Mouse (Mus musculus) heart, postnatal 36 days (tissue): ENCODE measurements around the gene Zfp846. TPM values are rescaled to one million over a fixed set of nuclear protein-coding genes. Genes with fewer than 3 reads are reported as not detected.
"Not testable (repeated sequence)": the region's sequence is repeated elsewhere in the genome, so short reads cannot be mapped to it uniquely, and the experiment has no call there.

ENCODE experiments used
- DNase-seq, 2 experiments: peaks; one replicate each; pipeline ENCODE4 v3.0.0; 2021 to 2022
- intact Hi-C: fragments of 180-260 bp; cut with DNase I; formaldehyde crosslinking; loops from one replicate; pipeline ENCODE4 v1.15.1; 2025
- total RNA-seq, 2 experiments: library from RNA; stranded (reverse); gene quantifications; 2 replicates each; pipeline ENCODE4 v1.2.3; 2021

Gene Zfp846
- total RNA-seq, 2 experiments from 2014 or later = 5.7 to 7.0 TPM

- DNase-seq, intact Hi-C loops: not testable (repeated sequence)
Observed at GRCm38 (mm10) chr9:20635676-20636075, 54.6 kb downstream of the Zfp846 start.

- no peak for DNase-seq
- intact Hi-C loops = no loop called here
Observed at GRCm38 (mm10) chr9:20636256-20636655, 55.2 kb downstream of the Zfp846 start.

GRCm38 (mm10) chr9:20636790-20637189 lies 55.7 kb downstream of the Zfp846 start:
- intact Hi-C loops = no loop called here
- DNase-seq = no peak

- DNase-seq = no peak
- intact Hi-C loops = no loop called here
Observed at GRCm38 (mm10) chr9:20638552-20638951, 57.5 kb downstream of the Zfp846 start.

GRCm38 (mm10) chr9:20639486-20639885 lies 58.4 kb downstream of the Zfp846 start:
- DNase-seq = no peak
- intact Hi-C loops = no loop called here

- no peak for DNase-seq
- intact Hi-C loops = loop anchor here (10.0 kb wide), 1 partner anchor 147 kb away; the partner anchor contains the start of gene Zfp426
Observed at GRCm38 (mm10) chr9:20641501-20641900, 60.4 kb downstream of the Zfp846 start.

- intact Hi-C loops = loop anchor here (2.0 to 10.0 kb wide), 3 partner anchors 33 to 175 kb away; partner anchors contain the start of gene Zfp426
- DNase-seq = peak; percentile 70 to 73
Observed at GRCm38 (mm10) chr9:20642101-20642895, 61.2 kb downstream of the Zfp846 start, which contains the start of gene Ubl5. Gene Ubl5 (plus strand): TSS chr9:20642878.

- DNase-seq = peak; percentile 80
- intact Hi-C loops = loop anchor here (2.0 to 10.0 kb wide), 3 partner anchors 34 to 176 kb away; partner anchors contain the start of gene Zfp426
Observed at GRCm38 (mm10) chr9:20642896-20643466, 61.9 kb downstream of the Zfp846 start.

- intact Hi-C loops = loop anchor here (2.0 to 10.0 kb wide), 3 partner anchors 35 to 177 kb away; partner anchors contain the start of gene Zfp426
- no peak for DNase-seq
Observed at GRCm38 (mm10) chr9:20643781-20644180, 62.7 kb downstream of the Zfp846 start.

GRCm38 (mm10) chr9:20644360-20645081 lies 63.4 kb downstream of the Zfp846 start, which contains the start of gene Fbxl12:
Gene Fbxl12 (minus strand): TSS chr9:20644767.
- peak; percentile 76 to 83 for DNase-seq
- intact Hi-C loops = loop anchor here (10.0 kb wide), 1 partner anchor 150 kb away; the partner anchor contains the start of gene Zfp426

GRCm38 (mm10) chr9:20645121-20645520 lies 64.0 kb downstream of the Zfp846 start:
- DNase-seq = no peak
- intact Hi-C loops = loop anchor here (10.0 kb wide), 1 partner anchor 150 kb away; the partner anchor contains the start of gene Zfp426

- DNase-seq = peak; percentile 96 to 99
- intact Hi-C loops = loop anchor here (5.0 kb wide), 1 partner anchor 269 kb away; no protein-coding TSS in a partner anchor
Observed at GRCm38 (mm10) chr9:20651602-20652259, 70.6 kb downstream of the Zfp846 start, which contains the start of gene Pin1. Gene Pin1 (plus strand): TSS chr9:20652095.

- intact Hi-C loops = loop anchor here (5.0 kb wide), 1 partner anchor 270 kb away; no protein-coding TSS in a partner anchor
- no peak for DNase-seq
Observed at GRCm38 (mm10) chr9:20652260-20652658, 71.2 kb downstream of the Zfp846 start.

GRCm38 (mm10) chr9:20653859-20654258 lies 72.8 kb downstream of the Zfp846 start:
- no peak for DNase-seq
- intact Hi-C loops = loop anchor here (5.0 kb wide), 1 partner anchor 272 kb away; no protein-coding TSS in a partner anchor

Other genes starting within 250 kb of the Zfp846 start
- not detected for gene Olfr18, start 245.2 kb upstream of the Zfp846 start, total RNA-seq
- gene Zfp560, start 196.1 kb upstream of the Zfp846 start, total RNA-seq = 10 to 100 TPM in 1 of 2 experiments, 1 to 10 TPM in 1; 9.5 to 11.7 TPM
- 10 to 100 TPM in 1 of 2 experiments, 1 to 10 TPM in 1; 8.2 to 11.0 TPM for gene Zfp26, start 121.1 kb upstream of the Zfp846 start, total RNA-seq
- gene Zfp426, start 88.5 kb upstream of the Zfp846 start, total RNA-seq = 10 to 100 TPM in 1 of 2 experiments, 1 to 10 TPM in 1; 9.7 to 10.2 TPM
- 10 to 100 TPM; 24.3 to 27.4 TPM for gene Zfp266, start 59.9 kb upstream of the Zfp846 start, total RNA-seq
- gene Ubl5, start 61.6 kb downstream of the Zfp846 start, total RNA-seq = 100 to 1,000 TPM; 219 to 255 TPM
- gene Fbxl12, start 63.5 kb downstream of the Zfp846 start, total RNA-seq = 10 to 100 TPM; 10.1 to 10.2 TPM
- 10 to 100 TPM; 17.5 to 19.0 TPM for gene Pin1, start 70.8 kb downstream of the Zfp846 start, total RNA-seq
- gene Olfm2, start 165.1 kb downstream of the Zfp846 start, total RNA-seq = under 1 TPM; 0.19 to 0.31 TPM
- gene Col5a3, start 233.8 kb downstream of the Zfp846 start, total RNA-seq = 10 to 100 TPM; 17.2 to 22.0 TPM
- gene Rdh8, start 237.2 kb downstream of the Zfp846 start, total RNA-seq = not detected